Mouse (Mus musculus) layer of hippocampus, adult 9-11 months (tissue): ENCODE data around the gene Gm13271.
"Not testable (repeated sequence)": the region's sequence is repeated elsewhere in the genome, so short reads cannot be mapped to it uniquely, and the experiment has no call there.

Experiments
- DNase-seq: peaks from one replicate; pipeline ENCODE4 v3.0.0; 2022

The Gm13271 gene

DNA sequence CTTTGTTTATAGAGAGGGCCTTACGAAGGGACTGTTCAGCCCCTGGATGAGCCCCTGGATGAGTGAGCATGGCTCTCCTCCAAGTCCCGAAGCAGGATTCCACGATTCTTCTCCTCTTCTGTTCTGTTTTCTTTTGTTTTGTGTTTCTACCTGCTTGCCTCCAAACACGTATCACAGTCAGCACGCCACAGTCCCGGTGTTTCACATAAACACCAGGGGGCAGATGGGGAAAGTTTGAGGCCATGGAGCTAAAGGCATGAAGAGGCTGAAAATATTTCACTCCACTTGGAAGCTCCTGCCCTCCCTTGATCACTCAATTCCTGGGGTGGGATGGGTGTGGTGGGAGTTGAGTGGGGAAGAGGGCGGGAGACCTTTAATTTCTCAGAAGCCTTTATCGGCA lies 7.1 kb downstream of the Gm13271 start:
- peak; percentile 79 for DNase-seq

DNA sequence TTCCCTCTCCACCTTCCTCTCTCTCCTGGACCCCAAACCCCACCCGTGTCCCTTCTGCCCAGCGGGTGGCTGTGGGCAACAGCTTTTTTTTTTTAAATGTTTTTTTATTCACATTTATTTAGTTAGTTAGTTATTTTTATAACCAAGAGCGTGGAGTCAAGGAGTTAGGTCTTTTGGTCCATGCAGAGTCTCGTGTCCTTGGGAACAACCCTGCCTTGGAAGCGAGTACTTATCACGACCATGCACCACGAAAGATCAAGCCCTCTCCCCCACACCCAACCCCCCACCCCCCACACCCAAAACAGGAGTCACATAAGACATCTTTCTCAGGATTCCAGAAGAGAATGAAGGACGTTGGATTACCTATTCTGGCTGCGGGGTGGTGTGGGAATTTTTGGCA lies 7.7 kb downstream of the Gm13271 start:
- DNase-seq = peak; percentile 14

DNA sequence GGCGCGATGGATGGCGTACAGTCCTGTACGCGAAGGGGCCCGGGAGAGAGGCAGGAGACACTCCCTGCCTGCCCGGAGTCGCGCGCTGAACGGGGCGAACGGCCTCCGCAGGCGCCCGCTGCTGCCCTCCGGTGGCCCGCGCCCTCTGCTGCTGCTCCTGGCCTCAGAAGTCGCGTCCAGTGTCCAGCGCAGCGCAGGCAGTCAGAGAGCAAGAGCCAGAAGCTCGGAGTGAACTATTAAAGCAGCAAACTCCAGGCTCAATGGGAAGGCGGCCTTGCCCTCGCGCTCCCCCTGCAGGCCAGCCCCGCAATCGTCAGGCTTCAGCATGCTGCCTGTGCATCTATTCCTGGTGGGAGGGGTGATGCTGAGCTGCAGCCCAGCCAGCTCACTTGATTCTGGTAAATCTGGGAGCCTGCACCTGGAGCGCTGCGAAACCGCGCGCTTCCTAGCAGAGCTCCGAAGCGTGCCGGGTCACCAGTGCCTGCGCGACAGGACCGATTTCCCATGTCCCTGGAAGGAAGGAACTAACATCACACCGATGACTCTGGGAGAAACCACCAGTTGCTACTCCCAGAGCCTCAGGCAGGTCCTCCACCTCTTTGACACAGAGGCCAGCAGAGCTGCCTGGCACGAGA lies 8.8 kb downstream of the Gm13271 start:
- peak; percentile 51 for DNase-seq

DNA sequence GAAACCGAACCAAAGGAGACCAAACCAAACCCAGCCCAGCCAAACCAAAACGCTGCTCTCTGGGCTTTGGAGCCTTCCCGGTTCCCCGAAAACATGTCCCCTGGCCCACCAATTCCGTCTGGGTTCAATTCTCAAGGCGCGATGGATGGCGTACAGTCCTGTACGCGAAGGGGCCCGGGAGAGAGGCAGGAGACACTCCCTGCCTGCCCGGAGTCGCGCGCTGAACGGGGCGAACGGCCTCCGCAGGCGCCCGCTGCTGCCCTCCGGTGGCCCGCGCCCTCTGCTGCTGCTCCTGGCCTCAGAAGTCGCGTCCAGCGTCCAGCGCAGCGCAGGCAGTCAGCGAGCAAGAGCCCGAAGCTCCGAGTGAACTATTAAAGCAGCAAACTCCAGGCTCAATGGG lies 18.9 kb downstream of the Gm13271 start, which contains the start of gene Gm13290:
Gm13290 (plus strand) TSS at position 301 of the 400 bp plus-strand sequence.
- DNase-seq = not testable (repeated sequence)

DNA sequence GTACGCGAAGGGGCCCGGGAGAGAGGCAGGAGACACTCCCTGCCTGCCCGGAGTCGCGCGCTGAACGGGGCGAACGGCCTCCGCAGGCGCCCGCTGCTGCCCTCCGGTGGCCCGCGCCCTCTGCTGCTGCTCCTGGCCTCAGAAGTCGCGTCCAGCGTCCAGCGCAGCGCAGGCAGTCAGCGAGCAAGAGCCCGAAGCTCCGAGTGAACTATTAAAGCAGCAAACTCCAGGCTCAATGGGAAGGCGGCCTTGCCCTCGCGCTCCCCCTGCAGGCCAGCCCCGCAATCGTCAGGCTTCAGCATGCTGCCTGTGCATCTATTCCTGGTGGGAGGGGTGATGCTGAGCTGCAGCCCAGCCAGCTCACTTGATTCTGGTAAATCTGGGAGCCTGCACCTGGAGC lies 22.0 kb downstream of the Gm13271 start, which contains the start of gene Gm13289:
Gm13289 (plus strand) TSS at position 301 of the 400 bp plus-strand sequence.
- not testable (repeated sequence) for DNase-seq

DNA sequence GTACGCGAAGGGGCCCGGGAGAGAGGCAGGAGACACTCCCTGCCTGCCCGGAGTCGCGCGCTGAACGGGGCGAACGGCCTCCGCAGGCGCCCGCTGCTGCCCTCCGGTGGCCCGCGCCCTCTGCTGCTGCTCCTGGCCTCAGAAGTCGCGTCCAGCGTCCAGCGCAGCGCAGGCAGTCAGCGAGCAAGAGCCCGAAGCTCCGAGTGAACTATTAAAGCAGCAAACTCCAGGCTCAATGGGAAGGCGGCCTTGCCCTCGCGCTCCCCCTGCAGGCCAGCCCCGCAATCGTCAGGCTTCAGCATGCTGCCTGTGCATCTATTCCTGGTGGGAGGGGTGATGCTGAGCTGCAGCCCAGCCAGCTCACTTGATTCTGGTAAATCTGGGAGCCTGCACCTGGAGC lies 24.9 kb downstream of the Gm13271 start, which contains the start of gene Gm13272:
Gm13272 (plus strand) TSS at position 301 of the 400 bp plus-strand sequence.
- not testable (repeated sequence) for DNase-seq

DNA sequence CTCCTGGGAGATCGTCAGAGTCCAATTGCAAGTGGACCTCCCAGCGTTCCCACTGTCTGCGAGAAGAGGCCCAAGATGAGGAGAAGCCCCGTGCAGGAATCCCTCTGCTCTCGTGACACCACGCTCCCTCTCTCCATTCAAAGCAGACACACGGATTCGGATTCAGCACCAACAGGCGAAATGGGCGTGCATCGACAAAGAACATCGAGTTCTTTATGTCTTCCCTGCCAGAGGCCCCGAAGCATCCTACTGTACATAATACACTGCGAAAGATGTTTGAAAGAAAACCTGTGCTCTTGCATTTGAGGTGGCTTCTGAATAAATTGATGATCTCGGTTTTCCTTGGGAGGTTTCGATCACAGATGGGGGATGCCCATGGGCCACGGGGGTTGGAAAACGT lies 25.7 kb downstream of the Gm13271 start:
- not testable (repeated sequence) for DNase-seq

DNA sequence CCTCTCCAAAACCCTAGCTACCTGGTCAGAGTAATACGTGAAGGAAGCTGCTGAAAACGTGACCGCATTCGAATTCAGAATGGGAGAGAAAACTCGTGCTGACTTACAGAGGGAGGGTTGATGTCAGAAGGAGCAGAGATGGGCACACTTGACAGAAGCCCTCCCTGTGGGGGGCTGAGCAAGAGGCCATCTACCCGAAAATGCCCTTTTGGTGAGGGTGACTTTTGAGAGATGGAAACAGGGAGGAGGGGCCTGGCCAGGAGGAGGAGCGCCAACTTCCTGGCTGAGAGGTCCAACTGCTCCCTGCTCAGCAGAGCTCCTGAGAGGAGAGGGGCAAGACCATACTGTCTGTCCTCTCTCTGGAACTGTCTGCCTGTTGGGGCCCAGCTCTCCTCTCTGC lies 27.2 kb downstream of the Gm13271 start, which contains the start of gene Ifnz:
Ifnz (plus strand) TSS at position 301 of the 400 bp plus-strand sequence.
- not testable (repeated sequence) for DNase-seq

DNA sequence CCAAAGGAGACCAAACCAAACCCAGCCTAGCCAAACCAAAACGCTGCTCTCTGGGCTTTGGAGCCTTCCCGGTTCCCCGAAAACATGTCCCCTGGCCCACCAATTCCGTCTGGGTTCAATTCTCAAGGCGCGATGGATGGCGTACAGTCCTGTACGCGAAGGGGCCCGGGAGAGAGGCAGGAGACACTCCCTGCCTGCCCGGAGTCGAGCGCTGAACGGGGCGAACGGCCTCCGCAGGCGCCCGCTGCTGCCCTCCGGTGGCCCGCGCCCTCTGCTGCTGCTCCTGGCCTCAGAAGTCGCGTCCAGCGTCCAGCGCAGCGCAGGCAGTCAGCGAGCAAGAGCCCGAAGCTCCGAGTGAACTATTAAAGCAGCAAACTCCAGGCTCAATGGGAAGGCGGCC lies 27.7 kb downstream of the Gm13271 start:
- not testable (repeated sequence) for DNase-seq

DNA sequence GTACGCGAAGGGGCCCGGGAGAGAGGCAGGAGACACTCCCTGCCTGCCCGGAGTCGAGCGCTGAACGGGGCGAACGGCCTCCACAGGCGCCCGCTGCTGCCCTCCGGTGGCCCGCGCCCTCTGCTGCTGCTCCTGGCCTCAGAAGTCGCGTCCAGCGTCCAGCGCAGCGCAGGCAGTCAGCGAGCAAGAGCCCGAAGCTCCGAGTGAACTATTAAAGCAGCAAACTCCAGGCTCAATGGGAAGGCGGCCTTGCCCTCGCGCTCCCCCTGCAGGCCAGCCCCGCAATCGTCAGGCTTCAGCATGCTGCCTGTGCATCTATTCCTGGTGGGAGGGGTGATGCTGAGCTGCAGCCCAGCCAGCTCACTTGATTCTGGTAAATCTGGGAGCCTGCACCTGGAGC lies 30.7 kb downstream of the Gm13271 start, which contains the start of gene Gm13276:
Gm13276 (plus strand) TSS at position 301 of the 400 bp plus-strand sequence.
- not testable (repeated sequence) for DNase-seq

DNA sequence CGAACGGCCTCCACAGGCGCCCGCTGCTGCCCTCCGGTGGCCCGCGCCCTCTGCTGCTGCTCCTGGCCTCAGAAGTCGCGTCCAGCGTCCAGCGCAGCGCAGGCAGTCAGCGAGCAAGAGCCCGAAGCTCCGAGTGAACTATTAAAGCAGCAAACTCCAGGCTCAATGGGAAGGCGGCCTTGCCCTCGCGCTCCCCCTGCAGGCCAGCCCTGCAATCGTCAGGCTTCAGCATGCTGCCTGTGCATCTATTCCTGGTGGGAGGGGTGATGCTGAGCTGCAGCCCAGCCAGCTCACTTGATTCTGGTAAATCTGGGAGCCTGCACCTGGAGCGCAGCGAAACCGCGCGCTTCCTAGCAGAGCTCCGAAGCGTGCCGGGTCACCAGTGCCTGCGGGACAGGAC lies 33.7 kb downstream of the Gm13271 start, which contains the start of gene Gm13277:
Gm13277 (plus strand) TSS at position 231 of the 400 bp plus-strand sequence.
- DNase-seq = peak; percentile 54

DNA sequence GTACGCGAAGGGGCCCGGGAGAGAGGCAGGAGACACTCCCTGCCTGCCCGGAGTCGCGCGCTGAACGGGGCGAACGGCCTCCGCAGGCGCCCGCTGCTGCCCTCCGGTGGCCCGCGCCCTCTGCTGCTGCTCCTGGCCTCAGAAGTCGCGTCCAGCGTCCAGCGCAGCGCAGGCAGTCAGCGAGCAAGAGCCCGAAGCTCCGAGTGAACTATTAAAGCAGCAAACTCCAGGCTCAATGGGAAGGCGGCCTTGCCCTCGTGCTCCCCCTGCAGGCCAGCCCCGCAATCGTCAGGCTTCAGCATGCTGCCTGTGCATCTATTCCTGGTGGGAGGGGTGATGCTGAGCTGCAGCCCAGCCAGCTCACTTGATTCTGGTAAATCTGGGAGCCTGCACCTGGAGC lies 36.6 kb downstream of the Gm13271 start, which contains the start of gene Gm13278:
Gm13278 (plus strand) TSS at position 301 of the 400 bp plus-strand sequence.
- DNase-seq = not testable (repeated sequence)

DNA sequence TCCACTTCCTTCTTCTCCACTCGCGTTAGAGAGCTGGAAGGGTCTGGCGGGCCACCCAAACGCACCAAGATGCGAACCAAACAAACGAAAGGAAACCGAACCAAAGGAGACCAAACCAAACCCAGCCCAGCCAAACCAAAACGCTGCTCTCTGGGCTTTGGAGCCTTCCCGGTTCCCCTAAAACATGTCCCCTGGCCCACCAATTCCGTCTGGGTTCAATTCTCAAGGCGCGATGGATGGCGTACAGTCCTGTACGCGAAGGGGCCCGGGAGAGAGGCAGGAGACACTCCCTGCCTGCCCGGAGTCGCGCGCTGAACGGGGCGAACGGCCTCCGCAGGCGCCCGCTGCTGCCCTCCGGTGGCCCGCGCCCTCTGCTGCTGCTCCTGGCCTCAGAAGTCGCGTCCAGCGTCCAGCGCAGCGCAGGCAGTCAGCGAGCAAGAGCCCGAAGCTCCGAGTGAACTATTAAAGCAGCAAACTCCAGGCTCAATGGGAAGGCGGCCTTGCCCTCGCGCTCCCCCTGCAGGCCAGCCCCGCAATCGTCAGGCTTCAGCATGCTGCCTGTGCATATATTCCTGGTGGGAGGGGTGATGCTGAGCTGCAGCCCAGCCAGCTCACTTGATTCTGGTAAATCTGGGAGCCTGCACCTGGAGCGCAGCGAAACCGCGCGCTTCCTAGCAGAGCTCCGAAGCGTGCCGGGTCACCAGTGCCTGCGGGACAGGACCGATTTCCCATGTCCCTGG lies 39.4 kb downstream of the Gm13271 start, which contains the start of gene Gm13275:
Gm13275 (plus strand) TSS at position 552 of the 740 bp plus-strand sequence.
- peak; percentile 50 for DNase-seq

DNA sequence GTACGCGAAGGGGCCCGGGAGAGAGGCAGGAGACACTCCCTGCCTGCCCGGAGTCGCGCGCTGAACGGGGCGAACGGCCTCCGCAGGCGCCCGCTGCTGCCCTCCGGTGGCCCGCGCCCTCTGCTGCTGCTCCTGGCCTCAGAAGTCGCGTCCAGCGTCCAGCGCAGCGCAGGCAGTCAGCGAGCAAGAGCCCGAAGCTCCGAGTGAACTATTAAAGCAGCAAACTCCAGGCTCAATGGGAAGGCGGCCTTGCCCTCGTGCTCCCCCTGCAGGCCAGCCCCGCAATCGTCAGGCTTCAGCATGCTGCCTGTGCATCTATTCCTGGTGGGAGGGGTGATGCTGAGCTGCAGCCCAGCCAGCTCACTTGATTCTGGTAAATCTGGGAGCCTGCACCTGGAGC lies 42.4 kb downstream of the Gm13271 start, which contains the start of gene Gm13279:
Gm13279 (plus strand) TSS at position 301 of the 400 bp plus-strand sequence.
- not testable (repeated sequence) for DNase-seq

DNA sequence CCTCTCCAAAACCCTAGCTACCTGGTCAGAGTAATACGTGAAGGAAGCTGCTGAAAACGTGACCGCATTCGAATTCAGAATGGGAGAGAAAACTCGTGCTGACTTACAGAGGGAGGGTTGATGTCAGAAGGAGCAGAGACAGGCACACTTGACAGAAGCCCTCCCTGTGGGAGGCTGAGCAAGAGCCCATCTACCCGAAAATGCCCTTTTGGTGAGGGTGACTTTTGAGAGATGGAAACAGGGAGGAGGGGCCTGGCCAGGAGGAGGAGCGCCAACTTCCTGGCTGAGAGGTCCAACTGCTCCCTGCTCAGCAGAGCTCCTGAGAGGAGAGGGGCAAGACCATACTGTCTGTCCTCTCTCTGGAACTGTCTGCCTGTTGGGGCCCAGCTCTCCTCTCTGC lies 44.7 kb downstream of the Gm13271 start, which contains the start of gene Gm13285:
Gm13285 (plus strand) TSS at position 301 of the 400 bp plus-strand sequence.
- not testable (repeated sequence) for DNase-seq

DNA sequence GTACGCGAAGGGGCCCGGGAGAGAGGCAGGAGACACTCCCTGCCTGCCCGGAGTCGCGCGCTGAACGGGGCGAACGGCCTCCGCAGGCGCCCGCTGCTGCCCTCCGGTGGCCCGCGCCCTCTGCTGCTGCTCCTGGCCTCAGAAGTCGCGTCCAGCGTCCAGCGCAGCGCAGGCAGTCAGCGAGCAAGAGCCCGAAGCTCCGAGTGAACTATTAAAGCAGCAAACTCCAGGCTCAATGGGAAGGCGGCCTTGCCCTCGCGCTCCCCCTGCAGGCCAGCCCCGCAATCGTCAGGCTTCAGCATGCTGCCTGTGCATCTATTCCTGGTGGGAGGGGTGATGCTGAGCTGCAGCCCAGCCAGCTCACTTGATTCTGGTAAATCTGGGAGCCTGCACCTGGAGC lies 48.3 kb downstream of the Gm13271 start, which contains the start of gene Gm13287:
Gm13287 (plus strand) TSS at position 301 of the 400 bp plus-strand sequence.
- DNase-seq = not testable (repeated sequence)
